Mouse (Mus musculus) liver, postnatal 0 days (tissue): ENCODE data around the gene Pabpn1l.

Experiments used
- CTCF ChIP-seq: sonication (generic); IDR thresholded peaks from 2 replicates; pipeline ENCODE4 v1.5.1; 2016; ENCODE audit warnings: antibody characterized with exemption, low read depth
- EP300 ChIP-seq: IDR thresholded peaks from 2 replicates; pipeline ENCODE4 v1.6.1; 2016; ENCODE audit warnings: antibody characterized with exemption, low read depth, mild to moderate bottlenecking

DNA sequence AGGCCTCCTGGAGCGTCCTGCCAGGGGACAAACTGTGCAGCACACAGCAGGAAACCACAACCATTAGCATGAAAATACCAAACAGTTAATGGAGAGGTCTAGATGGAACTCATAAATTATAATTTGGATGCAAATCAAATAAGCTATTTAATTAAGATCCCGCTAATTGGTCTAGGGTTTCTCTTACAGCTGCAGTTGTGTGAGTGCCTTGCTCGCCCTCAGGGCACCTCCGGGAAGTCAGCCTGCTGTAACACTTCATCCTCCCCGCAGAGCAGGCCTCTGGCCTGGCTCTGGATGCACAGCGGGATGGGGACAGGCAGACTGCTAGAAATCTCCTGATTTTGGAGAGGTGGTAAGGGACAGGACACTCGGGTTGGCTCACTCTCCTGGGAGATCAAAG is 36.4 kb downstream of the Pabpn1l start:
- no peak for TF ChIP-seq CTCF
- TF ChIP-seq EP300, result no peak
